Mouse (Mus musculus) gastrocnemius, postnatal 36 days (tissue): Measurements from ENCODE around the gene Stx8. TPM values are rescaled to one million over a fixed set of nuclear protein-coding genes. Genes with fewer than 3 reads are reported as not detected.
A peak's percentile ranks its signal among the peaks of the same experiment; 100 is the strongest.

Experiments used
- DNase-seq, 2 experiments: peaks; one replicate each; pipeline ENCODE4 v3.0.0; 2022
- intact Hi-C: fragments of 180-260 bp; cut with DNase I; formaldehyde crosslinking; loops from one replicate; pipeline ENCODE4 v1.15.1; 2025
- total RNA-seq, 2 experiments: library from RNA; stranded (reverse); gene quantifications; 2 replicates each; pipeline ENCODE4 v1.2.3; 2021

Stx8 gene
- total RNA-seq, 2 experiments from 2014 or later = 23.3 to 29.4 TPM

- no peak for DNase-seq
- intact Hi-C loops = no loop called here
These were observed 113.8 kb downstream of the Stx8 start for GRCm38 (mm10) chr11:68079756-68080155.

- intact Hi-C loops = no loop called here
- no peak for DNase-seq
These were observed 115.0 kb downstream of the Stx8 start for GRCm38 (mm10) chr11:68080999-68081398.

GRCm38 (mm10) chr11:68082756-68083155, 116.8 kb downstream of the Stx8 start:
- intact Hi-C loops = no loop called here
- DNase-seq = no peak

GRCm38 (mm10) chr11:68083562-68083961, 117.6 kb downstream of the Stx8 start:
- DNase-seq = no peak
- intact Hi-C loops = no loop called here

- intact Hi-C loops = no loop called here
- peak in 1 of 2 experiments; percentile 30 for DNase-seq
These were observed 120.2 kb downstream of the Stx8 start for GRCm38 (mm10) chr11:68086221-68086620.

GRCm38 (mm10) chr11:68089426-68089825, 123.4 kb downstream of the Stx8 start:
- intact Hi-C loops = no loop called here
- DNase-seq = no peak

- intact Hi-C loops = no loop called here
- no peak for DNase-seq
These were observed 124.0 kb downstream of the Stx8 start for GRCm38 (mm10) chr11:68089885-68090592.

GRCm38 (mm10) chr11:68091975-68092759, 126.2 kb downstream of the Stx8 start:
- intact Hi-C loops = no loop called here
- no peak for DNase-seq

GRCm38 (mm10) chr11:68101598-68101997, 135.6 kb downstream of the Stx8 start:
- no peak for DNase-seq
- intact Hi-C loops = no loop called here

GRCm38 (mm10) chr11:68103480-68103879, 137.5 kb downstream of the Stx8 start:
- no peak for DNase-seq
- intact Hi-C loops = no loop called here

- intact Hi-C loops = no loop called here
- no peak for DNase-seq
These were observed 140.1 kb downstream of the Stx8 start for GRCm38 (mm10) chr11:68106053-68106452.

GRCm38 (mm10) chr11:68113454-68114100, 147.6 kb downstream of the Stx8 start:
- DNase-seq = no peak
- intact Hi-C loops = no loop called here

GRCm38 (mm10) chr11:68114202-68114601, 148.2 kb downstream of the Stx8 start:
- DNase-seq = no peak

GRCm38 (mm10) chr11:68116157-68116556, 150.2 kb downstream of the Stx8 start:
- intact Hi-C loops = no loop called here

More at GRCm38 (mm10) chr11:68114202-68114601, 148.2 kb downstream of the Stx8 start:
- intact Hi-C loops = no loop called here

GRCm38 (mm10) chr11:68117878-68118660, 152.1 kb downstream of the Stx8 start:
- intact Hi-C loops = no loop called here

More at GRCm38 (mm10) chr11:68116157-68116556, 150.2 kb downstream of the Stx8 start:
- DNase-seq = no peak

GRCm38 (mm10) chr11:68118679-68119078, 152.7 kb downstream of the Stx8 start:
- no peak for DNase-seq
- intact Hi-C loops = no loop called here

More at GRCm38 (mm10) chr11:68117878-68118660, 152.1 kb downstream of the Stx8 start:
- no peak for DNase-seq

GRCm38 (mm10) chr11:68119136-68119535, 153.1 kb downstream of the Stx8 start:
- no peak for DNase-seq
- intact Hi-C loops = no loop called here

- DNase-seq = no peak
- intact Hi-C loops = no loop called here
These were observed 155.3 kb downstream of the Stx8 start for GRCm38 (mm10) chr11:68121260-68121659.

- DNase-seq = no peak
- intact Hi-C loops = no loop called here
These were observed 155.7 kb downstream of the Stx8 start for GRCm38 (mm10) chr11:68121660-68122059.

GRCm38 (mm10) chr11:68126071-68126470, 160.1 kb downstream of the Stx8 start:
- no peak for DNase-seq
- intact Hi-C loops = no loop called here
